Mouse (Mus musculus): ENCODE results near the gene Tmem41b. TPM values are rescaled to one million over a fixed set of nuclear protein-coding genes. Genes with fewer than 3 reads are reported as not detected.

The Tmem41b gene
- 46.0 and 50.6 TPM in 2 replicates for polyA plus RNA-seq (2021; fragmentation: Nextera tagmentation)
- long read RNA-seq, experiment 1, transcript Tmem41b-201 (7 exons, 3,840 nt): major isoform, 47 of 59 reads
- long read RNA-seq, experiment 1, partial matches to known transcripts: 4 of 59 reads
- long read RNA-seq, experiment 1, other reads (novel, unspliced or antisense): 8 of 59 reads
- long read RNA-seq, experiment 2, transcript Tmem41b-201 (7 exons, 3,840 nt): major isoform, 217 of 246 reads
- long read RNA-seq, experiment 2, partial matches to known transcripts: 5 of 246 reads
- long read RNA-seq, experiment 2, other reads (novel, unspliced or antisense): 24 of 246 reads

GRCm38 (mm10) chr7:109986775-109987174 is at the start of gene Tmem41b:
TSS of gene Tmem41b (minus strand) at chr7:109986929.

GRCm38 (mm10) chr7:110018117-110018630 is 31.4 kb upstream of the Tmem41b start, which contains the start of gene Ipo7:
TSS of gene Ipo7 (plus strand) at chr7:110018274.

GRCm38 (mm10) chr7:109959716-109960612 is 26.8 kb downstream of the Tmem41b start, which contains the start of gene Dennd5a:
TSS of gene Dennd5a (minus strand) at chr7:109960470.

Other genes starting within 250 kb of the Tmem41b start
- 222 and 244 TPM in 2 replicates for gene Tmem9b, start 234.1 kb downstream of the Tmem41b start, polyA plus RNA-seq (2021; fragmentation: Nextera tagmentation)
- 80.9 and 89.7 TPM in 2 replicates for gene Nrip3, start 204.9 kb downstream of the Tmem41b start, polyA plus RNA-seq (2021; fragmentation: Nextera tagmentation)
- gene Scube2, start 121.2 kb downstream of the Tmem41b start, polyA plus RNA-seq (2021; fragmentation: Nextera tagmentation): 0.39 and 0.44 TPM in 2 replicates
- gene Dennd5a, start 26.5 kb downstream of the Tmem41b start, polyA plus RNA-seq (2021; fragmentation: Nextera tagmentation): 50.1 and 50.6 TPM in 2 replicates
- gene Ipo7, start 31.3 kb upstream of the Tmem41b start, polyA plus RNA-seq (2021; fragmentation: Nextera tagmentation): 15.4 and 17.8 TPM in 2 replicates
- gene Zfp143, start 74.3 kb upstream of the Tmem41b start, polyA plus RNA-seq (2021; fragmentation: Nextera tagmentation): 9.3 and 11.8 TPM in 2 replicates
- gene Wee1, start 135.1 kb upstream of the Tmem41b start, polyA plus RNA-seq (2021; fragmentation: Nextera tagmentation): 7.0 and 7.6 TPM in 2 replicates
- gene Swap70, start 234.8 kb upstream of the Tmem41b start, polyA plus RNA-seq (2021; fragmentation: Nextera tagmentation): 4.1 and 4.5 TPM in 2 replicates